Mouse (Mus musculus): ENCODE measurements around the gene Ptgdr2. TPM values are rescaled to one million over a fixed set of nuclear protein-coding genes. Genes with fewer than 3 reads are reported as not detected.

The Ptgdr2 gene
- polyA plus RNA-seq, 1 experiment from 2014 or later, result 0.20 TPM

- no peak for ATAC-seq
- 74% methylated on average over 3 of the region's 3 CpGs for WGBS
These were observed 15.9 kb upstream of the Ptgdr2 start for GRCm38 (mm10) chr19:10921058-10921457.

GRCm38 (mm10) chr19:10924220-10924619 is 12.7 kb upstream of the Ptgdr2 start:
- no peaks in the 10 kb centered on the region for H3K4me1 ChIP-seq (ENCODE audit: control insufficient read depth, insufficient read depth, low read depth, low read length)

More at GRCm38 (mm10) chr19:10921058-10921457, 15.9 kb upstream of the Ptgdr2 start:
- Histone ChIP-seq H3K27ac (ENCODE audit: low read depth, low read length) (no peak overlapping the region), H3K4me1 (ENCODE audit: control insufficient read depth, insufficient read depth, low read depth, low read length) (no peaks in the 10 kb centered on the region; the same call in 1 of the 2 replicates), H3K9ac (ENCODE audit: low read depth, low read length) (no peak overlapping the region), H3K27me3 (replicated peaks; ENCODE audit: control insufficient read depth, insufficient read depth, low read length) (no peaks in the 10 kb centered on the region), H3K9me3 (ENCODE audit: control insufficient read depth, low read length) (no peaks in the 10 kb centered on the region), H3K4me3 (ENCODE audit: low read length) (no peak overlapping the region), H3K36me3 (ENCODE audit: control insufficient read depth, insufficient read depth, low read length) (no peaks in the 10 kb centered on the region), H3K4me2 (ENCODE audit: low read length) (no peak overlapping the region)

DNA sequence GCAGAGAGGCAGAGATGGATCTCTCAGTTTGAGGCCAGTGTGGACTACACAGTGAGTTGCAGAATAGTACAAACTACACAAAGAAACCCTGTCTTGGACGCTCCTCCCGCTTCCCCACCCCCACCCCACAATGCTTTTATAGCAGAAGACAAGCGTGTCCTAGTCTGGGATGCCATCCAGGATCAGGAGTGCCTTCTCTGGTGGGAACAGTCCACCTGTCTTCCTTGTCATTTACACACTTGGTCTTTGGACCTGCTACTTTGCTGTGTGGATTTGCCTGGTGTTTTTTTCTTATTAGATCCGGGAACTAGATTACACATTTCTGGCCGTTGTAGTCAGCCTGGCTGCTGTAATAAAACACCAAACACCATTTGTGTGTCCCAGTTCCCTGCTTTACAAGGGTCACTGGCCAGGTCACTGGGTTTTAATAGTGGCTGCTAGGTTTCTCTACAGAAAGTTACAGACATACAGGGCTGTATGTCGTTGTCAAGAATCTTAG is 10.8 kb upstream of the Ptgdr2 start:
- WGBS, result 13% methylated on average over 6 of the region's 6 CpGs
- no peak overlapping the region for H3K9ac ChIP-seq (ENCODE audit: low read depth, low read length)
- H3K4me1 ChIP-seq (ENCODE audit: control insufficient read depth, insufficient read depth, low read depth, low read length), result no peaks in the 10 kb centered on the region
- H3K27ac ChIP-seq (ENCODE audit: low read depth, low read length), result peak overlapping the region; percentile 56; the same call in 1 of the 2 replicates
- no peaks in the 10 kb centered on the region for H3K36me3 ChIP-seq (ENCODE audit: control insufficient read depth, insufficient read depth, low read length)
- peak; percentile 74 for ATAC-seq
- H3K4me3 ChIP-seq (ENCODE audit: low read length), result no peak overlapping the region
- no peak overlapping the region for H3K4me2 ChIP-seq (ENCODE audit: low read length)
- H3K9me3 ChIP-seq (ENCODE audit: control insufficient read depth, low read length), result no peaks in the 10 kb centered on the region
- no peaks in the 10 kb centered on the region for H3K27me3 ChIP-seq (replicated peaks; ENCODE audit: control insufficient read depth, insufficient read depth, low read length)

More at GRCm38 (mm10) chr19:10924220-10924619, 12.7 kb upstream of the Ptgdr2 start:
- Histone ChIP-seq H3K4me3 (ENCODE audit: low read length) (no peak overlapping the region), H3K4me2 (ENCODE audit: low read length) (no peak overlapping the region), H3K9me3 (ENCODE audit: control insufficient read depth, low read length) (no peaks in the 10 kb centered on the region), H3K27me3 (replicated peaks; ENCODE audit: control insufficient read depth, insufficient read depth, low read length) (no peaks in the 10 kb centered on the region), H3K36me3 (ENCODE audit: control insufficient read depth, insufficient read depth, low read length) (no peaks in the 10 kb centered on the region), H3K9ac (ENCODE audit: low read depth, low read length) (no peak overlapping the region), H3K27ac (ENCODE audit: low read depth, low read length) (no peak overlapping the region)
- WGBS, result 64% methylated on average over 4 of the region's 4 CpGs
- ATAC-seq, result no peak

DNA sequence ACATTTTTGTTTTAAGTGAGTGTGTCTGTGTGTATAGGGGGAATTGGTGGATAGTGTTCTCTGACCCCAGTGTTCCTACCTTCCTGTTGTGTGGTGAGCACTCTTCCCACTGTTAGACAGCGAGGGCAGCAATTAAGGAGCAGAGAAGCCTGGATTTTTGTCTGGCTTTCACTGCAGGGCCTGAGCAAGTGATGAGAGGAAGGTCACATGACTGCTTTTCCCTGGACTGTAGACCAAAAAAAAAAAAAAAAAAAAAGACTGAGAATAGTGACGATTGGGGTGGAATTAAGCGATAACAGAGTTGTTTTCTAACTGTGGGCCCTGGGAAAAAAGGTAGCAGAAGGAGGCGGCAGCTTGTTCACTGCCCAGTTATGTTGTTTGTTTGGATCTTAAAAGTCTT is 10.3 kb upstream of the Ptgdr2 start:
- Histone ChIP-seq H3K36me3 (ENCODE audit: control insufficient read depth, insufficient read depth, low read length) (no peaks in the 10 kb centered on the region), H3K9ac (ENCODE audit: low read depth, low read length) (no peak overlapping the region), H3K9me3 (ENCODE audit: control insufficient read depth, low read length) (no peaks in the 10 kb centered on the region), H3K4me1 (ENCODE audit: control insufficient read depth, insufficient read depth, low read depth, low read length) (no peaks in the 10 kb centered on the region), H3K27me3 (replicated peaks; ENCODE audit: control insufficient read depth, insufficient read depth, low read length) (no peaks in the 10 kb centered on the region), H3K4me2 (ENCODE audit: low read length) (no peak overlapping the region), H3K4me3 (ENCODE audit: low read length) (no peak overlapping the region), H3K27ac (ENCODE audit: low read depth, low read length) (peak overlapping the region; percentile 39; the same call in 1 of the 2 replicates)
- 0 out of 2 replicates have a peak, but pooled peaks have one; percentile 9 for ATAC-seq
- 32% methylated on average over 4 of the region's 4 CpGs for WGBS

- H3K27me3 ChIP-seq (replicated peaks; ENCODE audit: control insufficient read depth, insufficient read depth, low read length), result no peaks in the 10 kb centered on the region
- H3K4me1 ChIP-seq (ENCODE audit: control insufficient read depth, insufficient read depth, low read depth, low read length), result no peaks in the 10 kb centered on the region
- H3K27ac ChIP-seq (ENCODE audit: low read depth, low read length), result no peak overlapping the region
- WGBS, result 90% methylated on average over 2 of the region's 2 CpGs
- ATAC-seq, result no peak
- no peak overlapping the region for H3K9ac ChIP-seq (ENCODE audit: low read depth, low read length)
- H3K4me2 ChIP-seq (ENCODE audit: low read length), result no peak overlapping the region
- no peaks in the 10 kb centered on the region for H3K9me3 ChIP-seq (ENCODE audit: control insufficient read depth, low read length)
- no peaks in the 10 kb centered on the region for H3K36me3 ChIP-seq (ENCODE audit: control insufficient read depth, insufficient read depth, low read length)
- no peak overlapping the region for H3K4me3 ChIP-seq (ENCODE audit: low read length)
These were observed 6.3 kb upstream of the Ptgdr2 start for GRCm38 (mm10) chr19:10930641-10931040.

DNA sequence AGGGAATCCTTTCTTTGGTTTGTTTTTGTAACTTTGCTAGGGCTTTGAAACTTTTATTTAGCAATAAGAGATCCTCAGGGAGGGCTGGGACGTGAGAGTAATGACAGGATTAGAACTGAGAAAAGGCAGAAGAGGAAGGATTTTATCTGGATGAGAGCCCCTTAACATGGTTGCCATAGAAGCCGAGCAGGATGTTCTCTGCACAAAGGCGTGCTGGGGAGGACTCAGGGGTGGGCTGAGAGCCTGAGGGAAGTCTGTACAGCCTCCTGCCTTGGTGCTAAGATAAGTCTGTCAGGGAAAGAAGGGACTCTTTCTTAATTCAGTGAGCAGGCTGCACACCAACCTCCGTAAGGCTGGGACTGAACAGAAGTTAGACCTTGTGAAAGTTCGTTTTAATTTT is 1.9 kb upstream of the Ptgdr2 start:
- H3K36me3 ChIP-seq (ENCODE audit: control insufficient read depth, insufficient read depth, low read length), result no peaks in the 10 kb centered on the region
- 40% methylated on average over 5 of the region's 5 CpGs for WGBS
- ATAC-seq, result 0 out of 2 replicates have a peak, but pooled peaks have one; percentile 56
- no peak overlapping the region for H3K4me2 ChIP-seq (ENCODE audit: low read length)
- H3K27ac ChIP-seq (ENCODE audit: low read depth, low read length), result no peak overlapping the region
- H3K27me3 ChIP-seq (replicated peaks; ENCODE audit: control insufficient read depth, insufficient read depth, low read length), result no peaks in the 10 kb centered on the region
- no peak overlapping the region for H3K4me3 ChIP-seq (ENCODE audit: low read length)
- no peaks in the 10 kb centered on the region for H3K9me3 ChIP-seq (ENCODE audit: control insufficient read depth, low read length)
- H3K9ac ChIP-seq (ENCODE audit: low read depth, low read length), result no peak overlapping the region
- H3K4me1 ChIP-seq (ENCODE audit: control insufficient read depth, insufficient read depth, low read depth, low read length), result no peaks in the 10 kb centered on the region

GRCm38 (mm10) chr19:10936077-10936476 is 883 bp upstream of the Ptgdr2 start:
- no peak for ATAC-seq
- no peak overlapping the region for H3K4me3 ChIP-seq (ENCODE audit: low read length)
- H3K4me1 ChIP-seq (ENCODE audit: control insufficient read depth, insufficient read depth, low read depth, low read length), result peaks cover 2% of the 10 kb centered on the region
- no peak overlapping the region for H3K27ac ChIP-seq (ENCODE audit: low read depth, low read length)
- H3K9me3 ChIP-seq (ENCODE audit: control insufficient read depth, low read length), result no peaks in the 10 kb centered on the region
- no peaks in the 10 kb centered on the region for H3K36me3 ChIP-seq (ENCODE audit: control insufficient read depth, insufficient read depth, low read length)
- no peak overlapping the region for H3K9ac ChIP-seq (ENCODE audit: low read depth, low read length)
- WGBS, result 88% methylated on average over 5 of the region's 5 CpGs
- H3K4me2 ChIP-seq (ENCODE audit: low read length), result no peak overlapping the region
- H3K27me3 ChIP-seq (replicated peaks; ENCODE audit: control insufficient read depth, insufficient read depth, low read length), result no peaks in the 10 kb centered on the region

DNA sequence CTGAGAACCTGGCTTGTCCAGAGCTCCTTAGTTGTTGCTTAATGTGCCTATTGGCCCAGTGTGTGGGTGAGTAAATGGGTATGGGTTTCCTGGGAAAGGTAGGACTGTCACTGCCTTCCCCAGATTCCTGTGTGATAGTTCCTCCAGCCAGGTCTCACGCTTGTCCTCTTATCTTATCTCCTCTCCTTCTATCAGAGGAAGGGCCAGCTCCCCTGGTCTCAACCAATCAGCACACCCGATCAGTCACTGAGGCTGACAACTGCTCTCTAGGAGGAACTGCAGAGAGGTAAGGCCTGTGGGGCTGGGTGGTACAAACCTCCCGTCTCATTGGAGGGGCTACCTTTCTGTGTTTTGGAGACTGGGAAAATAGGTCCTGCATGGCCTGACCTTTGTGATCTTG is 1.8 kb downstream of the Ptgdr2 start:
- no peak overlapping the region for H3K4me3 ChIP-seq (ENCODE audit: low read length)
- H3K27ac ChIP-seq (ENCODE audit: low read depth, low read length), result no peak overlapping the region
- H3K27me3 ChIP-seq (replicated peaks; ENCODE audit: control insufficient read depth, insufficient read depth, low read length), result no peaks in the 10 kb centered on the region
- no peak overlapping the region for H3K4me2 ChIP-seq (ENCODE audit: low read length)
- H3K4me1 ChIP-seq (ENCODE audit: control insufficient read depth, insufficient read depth, low read depth, low read length), result peaks cover 4% of the 10 kb centered on the region
- no peak for ATAC-seq
- H3K36me3 ChIP-seq (ENCODE audit: control insufficient read depth, insufficient read depth, low read length), result peaks cover 15% of the 10 kb centered on the region
- no peak overlapping the region for H3K9ac ChIP-seq (ENCODE audit: low read depth, low read length)
- WGBS, result 75% methylated on average over 3 of the region's 3 CpGs
- no peaks in the 10 kb centered on the region for H3K9me3 ChIP-seq (ENCODE audit: control insufficient read depth, low read length)

DNA sequence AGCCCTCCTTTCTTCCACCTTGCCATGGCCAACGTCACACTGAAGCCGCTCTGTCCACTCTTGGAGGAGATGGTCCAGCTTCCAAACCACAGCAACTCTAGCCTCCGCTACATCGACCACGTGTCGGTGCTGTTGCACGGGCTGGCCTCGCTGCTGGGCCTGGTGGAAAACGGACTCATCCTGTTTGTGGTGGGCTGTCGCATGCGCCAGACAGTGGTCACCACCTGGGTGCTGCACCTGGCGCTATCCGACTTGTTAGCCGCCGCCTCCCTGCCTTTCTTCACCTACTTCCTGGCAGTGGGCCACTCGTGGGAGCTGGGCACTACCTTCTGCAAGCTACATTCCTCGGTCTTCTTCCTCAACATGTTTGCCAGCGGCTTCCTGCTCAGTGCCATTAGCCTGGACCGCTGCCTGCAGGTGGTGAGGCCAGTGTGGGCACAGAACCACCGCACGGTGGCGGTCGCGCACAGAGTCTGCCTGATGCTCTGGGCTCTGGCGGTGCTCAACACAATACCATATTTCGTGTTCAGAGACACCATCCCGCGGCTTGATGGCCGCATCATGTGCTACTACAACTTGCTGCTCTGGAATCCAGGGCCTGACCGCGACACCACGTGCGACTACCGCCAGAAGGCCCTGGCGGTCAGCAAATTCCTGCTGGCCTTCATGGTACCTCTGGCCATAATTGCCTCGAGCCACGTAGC is 3.3 kb downstream of the Ptgdr2 start:
- Histone ChIP-seq H3K27ac (ENCODE audit: low read depth, low read length) (peak overlapping the region; percentile 0; the same call in 1 of the 2 replicates), H3K4me3 (ENCODE audit: low read length) (peak overlapping the region; percentile 34), H3K36me3 (ENCODE audit: control insufficient read depth, insufficient read depth, low read length) (peaks cover 24% of the 10 kb centered on the region), H3K9me3 (ENCODE audit: control insufficient read depth, low read length) (no peaks in the 10 kb centered on the region), H3K27me3 (replicated peaks; ENCODE audit: control insufficient read depth, insufficient read depth, low read length) (no peaks in the 10 kb centered on the region), H3K9ac (ENCODE audit: low read depth, low read length) (peak overlapping the region; percentile 58), H3K4me1 (ENCODE audit: control insufficient read depth, insufficient read depth, low read depth, low read length) (peaks cover 4% of the 10 kb centered on the region), H3K4me2 (ENCODE audit: low read length) (peak overlapping the region; percentile 68)
- peak; percentile 92 for ATAC-seq
- 19% methylated on average over 37 of the region's 37 CpGs for WGBS
